Mouse (Mus musculus): ENCODE data around the gene Depdc5. TPM values are rescaled to one million over a fixed set of nuclear protein-coding genes. Genes with fewer than 3 reads are reported as not detected.

Gene Depdc5
- polyA plus RNA-seq, 1 experiment from 2014 or later = 19.4 TPM

- H3K4me2 ChIP-seq (ENCODE audit: low read depth, low read length) = no peak overlapping the region
- no peak overlapping the region for H3K4me3 ChIP-seq (replicated peaks; ENCODE audit: low read length)
- H3K9me3 ChIP-seq (replicated peaks; ENCODE audit: control insufficient read depth, low read length) = no peaks in the 10 kb centered on the region
- H3K4me1 ChIP-seq (ENCODE audit: control insufficient read depth, insufficient read depth, low read length) = peaks cover 9% of the 10 kb centered on the region; the same call in 1 of the 2 replicates
- ATAC-seq (ENCODE audit: insufficient read depth, low FRiP score) = no peak
- no peaks in the 10 kb centered on the region for H3K36me3 ChIP-seq (ENCODE audit: control insufficient read depth, insufficient read depth, low read length)
- WGBS = 70% methylated on average over 14 of the region's 14 CpGs
- H3K27me3 ChIP-seq (ENCODE audit: control insufficient read depth, insufficient read depth, low read length) = no peaks in the 10 kb centered on the region
- H3K9ac ChIP-seq (ENCODE audit: low read length) = no peak overlapping the region
- H3K27ac ChIP-seq (ENCODE audit: low read length) = peak overlapping the region; percentile 33; the same call in 1 of the 2 replicates
These were observed 146.6 kb downstream of the Depdc5 start for GRCm38 (mm10) chr5:33009818-33010812.

GRCm38 (mm10) chr5:33011132-33012106 is 147.9 kb downstream of the Depdc5 start:
- H3K4me1 ChIP-seq (ENCODE audit: control insufficient read depth, insufficient read depth, low read length) = peaks cover 9% of the 10 kb centered on the region; the same call in 1 of the 2 replicates
- H3K4me2 ChIP-seq (ENCODE audit: low read depth, low read length) = peak overlapping the region; percentile 15; the same call in 1 of the 2 replicates
- H3K9me3 ChIP-seq (replicated peaks; ENCODE audit: control insufficient read depth, low read length) = no peaks in the 10 kb centered on the region
- H3K4me3 ChIP-seq (replicated peaks; ENCODE audit: low read length) = no peak overlapping the region
- ATAC-seq (ENCODE audit: insufficient read depth, low FRiP score) = 0 out of 2 replicates have a peak, but pooled peaks have one; percentile 15
- no peaks in the 10 kb centered on the region for H3K27me3 ChIP-seq (ENCODE audit: control insufficient read depth, insufficient read depth, low read length)
- H3K36me3 ChIP-seq (ENCODE audit: control insufficient read depth, insufficient read depth, low read length) = no peaks in the 10 kb centered on the region
- 38% methylated on average over 15 of the region's 15 CpGs for WGBS
- H3K27ac ChIP-seq (ENCODE audit: low read length) = peak overlapping the region; percentile 33; the same call in 1 of the 2 replicates
- peak overlapping the region; percentile 31 for H3K9ac ChIP-seq (ENCODE audit: low read length)

- H3K27ac ChIP-seq (ENCODE audit: low read length) = no peak overlapping the region
- H3K4me1 ChIP-seq (ENCODE audit: control insufficient read depth, insufficient read depth, low read length) = peaks cover 17% of the 10 kb centered on the region
- no peak overlapping the region for H3K4me3 ChIP-seq (replicated peaks; ENCODE audit: low read length)
- no peak overlapping the region for H3K9ac ChIP-seq (ENCODE audit: low read length)
- 48% methylated on average over 1 of the region's 1 CpGs for WGBS
- no peak overlapping the region for H3K4me2 ChIP-seq (ENCODE audit: low read depth, low read length)
- ATAC-seq (ENCODE audit: insufficient read depth, low FRiP score) = no peak
- no peaks in the 10 kb centered on the region for H3K9me3 ChIP-seq (replicated peaks; ENCODE audit: control insufficient read depth, low read length)
- no peaks in the 10 kb centered on the region for H3K27me3 ChIP-seq (ENCODE audit: control insufficient read depth, insufficient read depth, low read length)
- H3K36me3 ChIP-seq (ENCODE audit: control insufficient read depth, insufficient read depth, low read length) = no peaks in the 10 kb centered on the region
These were observed 150.6 kb downstream of the Depdc5 start for GRCm38 (mm10) chr5:33014096-33014495.

- Histone ChIP-seq H3K36me3 (ENCODE audit: control insufficient read depth, insufficient read depth, low read length) (no peaks in the 10 kb centered on the region), H3K27me3 (ENCODE audit: control insufficient read depth, insufficient read depth, low read length) (no peaks in the 10 kb centered on the region), H3K4me2 (ENCODE audit: low read depth, low read length) (no peak overlapping the region), H3K9ac (ENCODE audit: low read length) (no peak overlapping the region), H3K9me3 (replicated peaks; ENCODE audit: control insufficient read depth, low read length) (no peaks in the 10 kb centered on the region), H3K4me3 (replicated peaks; ENCODE audit: low read length) (no peak overlapping the region), H3K27ac (ENCODE audit: low read length) (no peak overlapping the region), H3K4me1 (ENCODE audit: control insufficient read depth, insufficient read depth, low read length) (peaks cover 19% of the 10 kb centered on the region)
- ATAC-seq (ENCODE audit: insufficient read depth, low FRiP score) = no peak
- 50% methylated on average over 5 of the region's 5 CpGs for WGBS
These were observed 152.1 kb downstream of the Depdc5 start for GRCm38 (mm10) chr5:33015579-33015978.

- Histone ChIP-seq H3K4me3 (replicated peaks; ENCODE audit: low read length) (peak overlapping the region; percentile 59), H3K9me3 (replicated peaks; ENCODE audit: control insufficient read depth, low read length) (no peaks in the 10 kb centered on the region), H3K27me3 (ENCODE audit: control insufficient read depth, insufficient read depth, low read length) (no peaks in the 10 kb centered on the region), H3K36me3 (ENCODE audit: control insufficient read depth, insufficient read depth, low read length) (no peaks in the 10 kb centered on the region), H3K4me1 (ENCODE audit: control insufficient read depth, insufficient read depth, low read length) (peaks cover 22% of the 10 kb centered on the region), H3K4me2 (ENCODE audit: low read depth, low read length) (peak overlapping the region; percentile 81), H3K27ac (ENCODE audit: low read length) (peak overlapping the region; percentile 88), H3K9ac (ENCODE audit: low read length) (peak overlapping the region; percentile 78)
- 2% methylated on average over 15 of the region's 15 CpGs for WGBS
- ATAC-seq (ENCODE audit: insufficient read depth, low FRiP score) = peak; percentile 39
These were observed 154.7 kb downstream of the Depdc5 start for GRCm38 (mm10) chr5:33018189-33018560.

- H3K4me1 ChIP-seq (ENCODE audit: control insufficient read depth, insufficient read depth, low read length) = peaks cover 22% of the 10 kb centered on the region
- peak within 1 kb of the TSS; percentile 81 for H3K4me2 ChIP-seq (ENCODE audit: low read depth, low read length)
- under 1% methylated on average over 106 of the region's 121 CpGs for WGBS
- ATAC-seq (ENCODE audit: insufficient read depth, low FRiP score) = peak; percentile 97
- no peaks in the 10 kb centered on the region for H3K9me3 ChIP-seq (replicated peaks; ENCODE audit: control insufficient read depth, low read length)
- no peaks in the 10 kb centered on the region for H3K27me3 ChIP-seq (ENCODE audit: control insufficient read depth, insufficient read depth, low read length)
- peak within 1 kb of the TSS; percentile 59 for H3K4me3 ChIP-seq (replicated peaks; ENCODE audit: low read length)
- no peaks in the 10 kb centered on the region for H3K36me3 ChIP-seq (ENCODE audit: control insufficient read depth, insufficient read depth, low read length)
- H3K9ac ChIP-seq (ENCODE audit: low read length) = peak within 1 kb of the TSS; percentile 97
- H3K27ac ChIP-seq (ENCODE audit: low read length) = peak within 1 kb of the TSS; percentile 100
These were observed 155.3 kb downstream of the Depdc5 start, which contains the start of gene Ywhah for GRCm38 (mm10) chr5:33018561-33019425. TSS of gene Ywhah (plus strand) at chr5:33018816.

GRCm38 (mm10) chr5:33019426-33019821 is 155.9 kb downstream of the Depdc5 start:
- Histone ChIP-seq H3K4me2 (ENCODE audit: low read depth, low read length) (peak overlapping the region; percentile 79), H3K27me3 (ENCODE audit: control insufficient read depth, insufficient read depth, low read length) (no peaks in the 10 kb centered on the region), H3K27ac (ENCODE audit: low read length) (peak overlapping the region; percentile 100), H3K36me3 (ENCODE audit: control insufficient read depth, insufficient read depth, low read length) (no peaks in the 10 kb centered on the region), H3K9me3 (replicated peaks; ENCODE audit: control insufficient read depth, low read length) (no peaks in the 10 kb centered on the region), H3K4me3 (replicated peaks; ENCODE audit: low read length) (peak overlapping the region; percentile 59), H3K4me1 (ENCODE audit: control insufficient read depth, insufficient read depth, low read length) (peaks cover 22% of the 10 kb centered on the region), H3K9ac (ENCODE audit: low read length) (peak overlapping the region; percentile 97)
- WGBS = under 1% methylated on average over 12 of the region's 12 CpGs
- ATAC-seq (ENCODE audit: insufficient read depth, low FRiP score) = no peak

- Histone ChIP-seq H3K4me2 (ENCODE audit: low read depth, low read length) (no peak overlapping the region), H3K9ac (ENCODE audit: low read length) (no peak overlapping the region), H3K36me3 (ENCODE audit: control insufficient read depth, insufficient read depth, low read length) (0 out of 2 replicates have a peak, but pooled peaks cover 5% of the 10 kb centered on the region), H3K4me3 (replicated peaks; ENCODE audit: low read length) (no peak overlapping the region), H3K4me1 (ENCODE audit: control insufficient read depth, insufficient read depth, low read length) (peaks cover 22% of the 10 kb centered on the region), H3K27me3 (ENCODE audit: control insufficient read depth, insufficient read depth, low read length) (no peaks in the 10 kb centered on the region), H3K9me3 (replicated peaks; ENCODE audit: control insufficient read depth, low read length) (no peaks in the 10 kb centered on the region), H3K27ac (ENCODE audit: low read length) (no peak overlapping the region)
- ATAC-seq (ENCODE audit: insufficient read depth, low FRiP score) = no peak
- WGBS = 78% methylated on average over 2 of the region's 2 CpGs
These were observed 158.1 kb downstream of the Depdc5 start for GRCm38 (mm10) chr5:33021622-33022021.
